Mouse (Mus musculus): Measurements from ENCODE around the gene Tff1.

Tff1 gene

DNA sequence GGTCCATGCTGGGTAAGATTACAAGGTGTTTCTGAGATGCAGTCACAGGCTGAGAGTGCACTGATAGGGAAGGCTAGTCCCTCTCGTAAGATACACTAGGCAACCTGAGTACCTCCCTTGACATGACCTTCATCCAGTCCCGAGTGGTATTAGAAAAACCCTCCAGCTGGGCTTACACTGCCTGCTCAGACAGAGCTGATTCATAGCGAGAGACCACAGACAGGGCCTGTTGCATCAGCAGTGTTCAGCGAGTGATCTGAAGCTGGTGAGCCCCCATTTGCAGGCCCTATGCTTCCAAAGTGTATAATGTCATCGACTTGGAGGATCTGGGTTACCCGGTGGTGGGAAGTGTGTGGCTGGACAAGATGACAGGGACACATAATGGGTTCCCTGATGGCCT is at the start of gene Tff1:
Gene Tff1 (minus strand): TSS at position 151 of the 400 bp plus-strand sequence.
- no peak for DNase-seq (ENCODE audit: low spot score in 2 of 2)

DNA sequence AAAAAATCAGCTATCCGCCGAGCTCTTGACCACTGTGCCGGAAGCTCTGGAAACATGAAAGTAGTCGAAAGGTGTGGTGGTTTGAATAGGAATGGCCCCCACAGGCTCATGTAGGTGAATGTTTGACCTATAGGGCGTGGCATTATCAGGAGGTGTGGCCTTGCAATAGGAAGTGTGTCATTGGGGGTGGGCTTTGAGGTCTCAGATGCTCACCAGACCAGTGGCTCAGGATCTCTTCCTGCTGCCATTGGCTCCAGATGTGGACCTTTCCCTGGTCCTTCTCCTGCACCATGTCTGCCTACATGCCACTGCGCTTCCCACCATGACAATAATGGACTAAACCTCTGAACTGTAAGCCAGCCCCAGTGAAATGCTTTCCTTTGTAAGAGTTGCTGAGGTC is 46.8 kb upstream of the Tff1 start:
- DNase-seq (ENCODE audit: low spot score in 2 of 2), result no peak

DNA sequence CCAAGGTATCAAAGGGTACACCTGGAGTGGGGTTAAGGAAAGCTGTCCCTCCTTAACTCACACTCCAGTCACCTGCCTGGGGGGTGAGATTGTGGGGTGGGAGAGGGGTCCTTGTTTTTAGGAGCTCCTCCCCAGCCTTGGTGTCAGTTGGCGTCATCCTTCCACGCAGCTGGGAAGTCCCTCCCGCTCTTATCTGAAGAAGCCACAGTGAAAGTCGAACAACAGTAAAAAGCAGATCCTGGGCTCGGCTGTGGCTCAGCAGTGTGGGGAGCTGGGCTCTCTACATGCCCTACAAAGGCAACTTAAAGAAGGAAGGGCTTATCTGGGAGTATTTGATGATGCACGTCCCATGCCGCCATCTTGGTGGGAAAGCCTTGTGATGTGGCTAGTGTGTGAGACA is 45.2 kb upstream of the Tff1 start:
- no peak for DNase-seq (ENCODE audit: low spot score in 2 of 2)

DNA sequence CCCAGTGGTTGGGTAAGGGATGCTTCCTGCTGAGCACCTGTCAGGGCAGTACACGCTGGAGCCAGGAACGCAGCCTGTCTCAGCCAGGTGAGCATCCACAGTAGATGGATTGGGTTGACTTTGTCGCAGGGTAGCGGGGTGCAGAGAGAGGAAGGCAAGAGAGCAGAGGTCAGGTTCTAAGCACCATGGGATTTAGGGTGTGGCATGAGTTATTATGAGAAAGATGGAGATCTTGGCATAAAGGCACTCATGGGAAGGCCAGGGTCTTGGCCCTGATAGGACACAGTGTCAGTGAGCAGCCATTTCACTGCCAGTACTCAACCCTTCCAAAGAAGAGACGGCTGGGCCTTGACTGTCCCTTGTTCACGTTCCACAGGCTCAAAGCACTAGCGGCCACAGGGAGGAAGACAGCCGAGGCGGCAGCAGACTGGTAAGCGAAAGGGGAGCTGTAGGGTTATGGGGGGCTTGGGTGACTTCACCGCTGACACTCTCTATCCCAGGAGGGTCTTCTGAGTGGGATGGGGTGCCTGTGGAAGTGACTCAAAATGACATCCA is 44.4 kb upstream of the Tff1 start:
- DNase-seq (ENCODE audit: low spot score in 2 of 2), result no peak

DNA sequence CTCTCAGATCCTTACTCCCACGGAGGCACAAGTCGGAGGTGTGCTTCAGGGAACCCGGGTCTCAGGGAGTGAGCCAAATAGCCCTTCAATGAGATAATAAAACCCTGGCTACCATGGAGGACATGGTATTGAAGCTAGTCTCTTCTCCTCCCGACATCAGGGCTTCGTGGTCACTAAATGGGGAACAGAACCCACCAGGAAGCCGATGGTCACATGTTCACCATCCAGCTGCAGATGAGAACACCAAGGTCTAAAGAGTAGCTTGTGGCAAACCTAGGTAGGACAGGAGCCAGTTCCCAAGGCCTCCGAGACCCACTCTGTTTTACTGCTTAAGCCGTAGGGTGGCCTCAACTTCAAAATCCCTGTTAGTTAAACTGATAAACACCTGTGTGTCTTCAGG is 43.6 kb upstream of the Tff1 start:
- DNase-seq (ENCODE audit: low spot score in 2 of 2), result no peak

DNA sequence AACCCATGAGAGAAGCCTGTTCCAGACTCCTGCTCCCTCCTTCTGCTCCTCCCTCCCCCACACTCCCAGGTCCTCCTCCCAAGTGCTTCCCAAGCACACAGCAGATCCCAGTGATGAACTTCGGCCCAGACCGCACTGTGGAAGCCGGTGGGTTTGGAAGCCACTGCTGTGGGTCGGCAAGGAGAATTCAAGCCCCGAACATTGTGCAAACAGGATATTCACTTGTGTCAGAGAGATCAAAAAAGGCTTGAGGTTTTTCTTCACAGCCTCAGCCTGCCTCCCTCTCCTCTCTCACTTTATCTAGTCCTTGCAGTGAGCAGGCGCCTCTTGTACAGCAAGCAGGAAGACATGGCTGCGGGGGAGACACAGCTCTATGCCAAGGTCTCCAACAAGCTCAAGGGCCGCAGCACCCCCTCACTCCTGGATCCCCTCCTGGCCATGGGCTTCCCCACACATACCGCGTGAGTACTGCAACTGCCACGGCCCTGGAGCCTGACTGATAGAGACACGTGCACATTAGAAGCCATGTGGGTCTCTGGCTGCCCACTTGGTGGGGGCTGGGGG is 42.8 kb upstream of the Tff1 start, which contains the start of gene Ubash3a:
Gene Ubash3a (plus strand): TSS at position 103 of the 564 bp plus-strand sequence.
- DNase-seq (ENCODE audit: low spot score in 2 of 2), result no peak

DNA sequence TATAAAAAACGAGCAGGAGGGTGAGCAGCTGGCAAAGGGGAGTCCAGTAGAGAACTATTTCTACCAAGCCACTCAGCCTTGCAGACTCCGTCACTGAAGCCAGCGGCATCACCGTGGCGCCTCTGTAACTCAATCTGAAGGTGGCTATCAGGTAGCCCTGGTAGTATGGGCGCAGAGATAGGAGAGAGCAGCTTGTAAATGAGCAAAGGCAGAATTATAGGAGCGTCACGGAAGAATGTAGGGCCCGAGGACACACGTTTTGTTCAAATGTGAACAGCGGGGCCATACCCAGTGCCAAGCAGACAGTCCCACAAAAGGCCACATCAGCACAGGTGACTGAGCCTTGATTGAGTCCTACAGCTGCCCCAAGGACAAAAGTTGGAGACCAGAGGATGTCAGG is 33.8 kb upstream of the Tff1 start, which contains the start of gene Tmprss3:
Gene Tmprss3 (minus strand): TSS at position 101 of the 400 bp plus-strand sequence.
- no peak for DNase-seq (ENCODE audit: low spot score in 2 of 2)

DNA sequence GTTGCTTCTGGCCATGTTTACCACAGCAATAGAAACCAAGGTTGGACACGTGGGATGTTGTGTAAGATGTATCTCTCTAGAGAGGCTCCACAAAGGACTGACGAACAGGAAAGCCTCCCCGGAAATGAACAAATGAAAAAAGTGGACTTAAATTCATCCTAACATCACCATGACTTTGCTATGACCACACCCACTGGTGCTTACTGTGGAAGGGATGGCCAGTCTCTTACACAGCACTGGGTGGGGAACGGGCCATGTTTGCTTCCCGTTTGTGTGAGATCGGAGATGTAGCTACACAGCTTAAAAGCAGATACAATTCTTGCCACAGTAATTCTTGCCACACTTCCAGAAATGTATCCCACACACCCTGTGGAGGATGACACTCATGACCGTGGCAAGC is 31.2 kb upstream of the Tff1 start:
- DNase-seq (ENCODE audit: low spot score in 2 of 2), result no peak

DNA sequence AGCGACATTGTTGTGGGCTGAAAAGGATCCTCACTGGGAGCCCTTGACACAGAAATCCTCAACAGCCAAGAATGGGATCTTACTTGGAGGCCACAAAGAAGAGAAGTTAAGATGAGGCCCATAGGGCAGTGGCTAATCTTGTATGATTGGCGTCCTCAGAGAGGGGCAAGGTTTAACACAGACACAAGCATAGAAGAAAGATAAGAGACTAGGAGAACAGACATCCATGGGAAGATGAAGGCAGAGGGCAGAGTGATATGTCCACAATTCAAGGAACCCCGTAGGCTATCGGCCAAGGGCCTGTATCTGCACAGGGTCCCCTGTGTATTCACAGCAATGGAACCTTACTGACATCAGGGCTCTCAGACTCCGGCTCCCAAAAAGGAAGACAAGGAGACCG is 30.1 kb upstream of the Tff1 start:
- DNase-seq (ENCODE audit: low spot score in 2 of 2), result no peak

DNA sequence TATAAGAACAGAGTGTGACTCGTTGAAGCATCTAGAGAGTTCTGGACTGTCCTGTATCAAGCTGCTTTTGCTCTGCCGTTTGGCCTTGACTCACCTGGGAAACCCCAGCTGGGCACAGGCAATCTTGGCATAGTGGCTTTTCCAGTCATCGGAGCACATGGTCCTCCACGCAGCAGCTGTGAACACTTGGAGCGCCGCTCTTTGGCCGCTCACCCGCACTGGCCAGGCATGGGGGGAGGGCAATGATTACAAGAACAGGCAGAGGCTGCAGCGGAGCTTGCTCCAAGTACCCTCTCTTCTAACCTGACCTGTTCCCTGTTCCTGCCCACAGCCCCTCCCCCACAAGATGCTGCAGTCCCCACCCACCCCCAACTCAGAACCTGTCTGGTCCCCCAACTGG is 28.3 kb upstream of the Tff1 start:
- no peak for DNase-seq (ENCODE audit: low spot score in 2 of 2)

DNA sequence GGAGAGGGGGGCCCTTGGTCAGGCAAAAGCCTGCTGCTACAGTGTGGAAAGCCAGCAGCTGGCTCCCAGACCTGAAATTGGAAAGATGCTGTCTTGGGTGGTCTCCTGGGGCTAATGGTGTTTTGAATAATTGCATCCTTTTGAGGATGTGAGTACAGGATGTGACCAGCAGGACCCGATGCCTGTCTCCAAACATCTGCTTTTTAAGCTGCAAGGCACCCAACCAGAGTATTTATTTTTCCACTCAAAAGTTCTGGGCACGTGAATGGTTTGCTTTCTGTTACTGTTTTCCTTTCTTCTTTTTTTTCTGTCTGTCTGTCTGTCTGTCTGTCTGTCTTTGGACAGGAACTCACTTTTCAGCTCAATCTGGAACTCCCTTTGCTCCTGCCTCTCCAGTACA is 27.6 kb upstream of the Tff1 start:
- DNase-seq (ENCODE audit: low spot score in 2 of 2), result no peak

DNA sequence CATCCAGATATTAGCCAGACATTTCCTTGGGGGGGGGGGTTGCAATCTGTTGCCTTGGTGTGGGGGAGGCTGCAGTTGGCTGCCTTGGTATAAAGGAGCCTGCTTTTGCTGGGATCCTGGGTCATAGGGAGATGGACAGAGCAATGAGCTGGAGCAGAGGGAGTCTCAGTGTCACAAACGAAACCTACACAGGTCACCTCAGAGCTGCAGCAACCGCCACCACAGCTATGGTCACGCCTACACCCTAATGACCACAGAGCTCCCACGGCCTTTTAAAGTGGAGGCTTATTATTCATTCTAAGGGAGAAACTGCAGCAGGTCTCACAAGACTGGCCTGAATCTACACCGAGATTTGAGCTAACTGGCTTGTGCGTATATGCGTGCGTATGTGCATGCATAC is 26.7 kb upstream of the Tff1 start:
- no peak for DNase-seq (ENCODE audit: low spot score in 2 of 2)

DNA sequence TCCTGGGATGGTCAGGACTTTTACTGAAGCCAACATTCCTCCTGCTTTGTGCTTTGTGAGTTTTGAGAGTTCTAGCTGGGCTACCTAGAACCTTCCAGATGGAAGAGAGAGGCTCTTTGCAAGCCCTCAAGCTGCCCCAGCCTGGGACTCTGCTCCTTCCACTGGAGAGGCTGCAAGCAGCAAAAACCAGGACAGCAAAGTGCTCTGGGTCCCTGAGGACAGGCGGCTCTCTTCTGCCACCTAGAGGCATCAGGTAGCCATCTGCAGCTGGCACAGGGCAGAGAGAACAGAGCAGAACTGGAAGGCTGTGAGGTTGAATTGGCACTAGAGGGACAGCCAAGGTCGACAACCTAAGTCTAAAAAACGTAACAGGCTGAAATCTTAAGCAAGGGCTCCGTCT is 22.3 kb upstream of the Tff1 start:
- DNase-seq (ENCODE audit: low spot score in 2 of 2), result peak; percentile 66 to 84

DNA sequence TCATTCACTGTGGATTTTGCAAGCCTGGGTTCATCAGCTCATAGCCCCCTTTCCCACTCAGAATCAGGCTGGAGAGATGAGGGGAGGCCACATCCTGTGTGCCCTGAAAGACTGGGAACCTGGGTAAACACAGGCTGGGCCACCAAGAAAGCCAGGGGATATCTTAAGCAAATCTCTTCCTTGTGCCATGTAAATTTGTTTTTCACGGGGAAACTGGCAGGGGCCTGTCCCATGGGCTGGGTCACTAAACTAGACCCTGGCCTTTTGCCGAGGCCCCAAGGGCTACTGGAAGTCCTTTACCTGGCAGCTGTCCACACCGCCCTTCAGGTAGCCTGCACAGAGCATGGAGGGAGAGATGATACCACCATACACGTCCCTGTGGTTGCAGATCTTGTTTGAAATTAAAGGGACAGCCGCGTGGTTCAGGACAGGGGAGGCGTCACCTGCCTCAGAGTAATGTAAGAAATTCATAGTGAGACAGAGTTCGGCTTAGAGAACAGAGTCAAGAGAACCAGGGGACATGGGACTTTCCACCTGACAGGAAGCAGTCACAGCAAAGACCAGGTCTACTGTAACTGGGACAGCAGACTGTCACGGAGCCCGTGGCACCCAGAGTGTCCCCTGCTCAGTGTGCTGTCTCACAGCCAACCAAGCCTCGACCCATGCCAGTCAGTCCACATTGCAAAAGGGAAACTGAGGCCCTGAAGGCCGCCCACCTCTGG is 19.4 kb upstream of the Tff1 start:
- DNase-seq (ENCODE audit: low spot score in 2 of 2), result no peak

DNA sequence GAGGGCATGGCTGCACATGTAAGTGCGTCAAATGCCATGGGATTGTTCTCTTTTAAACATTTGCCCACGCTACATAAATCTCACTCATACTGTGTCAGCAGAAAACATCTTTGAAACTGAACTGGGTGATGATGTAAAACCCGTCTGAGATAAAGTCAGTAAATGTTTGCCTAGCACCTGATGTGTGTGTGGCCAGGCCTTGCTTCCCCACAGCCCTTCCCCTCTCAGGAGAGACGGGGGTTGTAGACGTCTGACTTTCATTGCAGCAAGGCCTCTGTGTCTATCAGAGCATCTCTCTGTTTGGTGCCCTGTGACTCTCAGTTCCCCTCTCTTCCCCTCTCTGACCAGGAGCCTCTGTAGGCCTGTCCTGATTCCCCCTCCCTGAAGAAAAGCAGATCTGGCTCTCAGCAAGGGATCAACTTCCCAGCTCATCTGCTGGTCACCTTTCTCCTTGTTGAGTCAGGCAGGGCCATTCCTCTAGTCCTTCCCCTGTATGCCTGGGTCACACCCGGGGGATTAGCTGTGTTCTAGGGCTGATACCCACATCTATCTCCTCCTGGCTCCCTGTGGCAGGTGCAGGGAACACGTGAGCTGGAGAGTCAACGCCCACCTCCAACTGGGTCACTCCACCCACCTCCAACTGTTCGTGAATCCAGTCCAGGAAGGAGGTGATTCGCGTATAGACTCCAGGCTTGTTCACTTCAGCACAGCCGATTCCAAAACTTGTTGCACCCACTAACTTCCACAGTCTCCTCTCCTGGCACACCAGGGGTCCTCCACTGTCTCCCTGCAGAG is 18.3 kb upstream of the Tff1 start:
- DNase-seq (ENCODE audit: low spot score in 2 of 2), result peak; percentile 41 to 42

DNA sequence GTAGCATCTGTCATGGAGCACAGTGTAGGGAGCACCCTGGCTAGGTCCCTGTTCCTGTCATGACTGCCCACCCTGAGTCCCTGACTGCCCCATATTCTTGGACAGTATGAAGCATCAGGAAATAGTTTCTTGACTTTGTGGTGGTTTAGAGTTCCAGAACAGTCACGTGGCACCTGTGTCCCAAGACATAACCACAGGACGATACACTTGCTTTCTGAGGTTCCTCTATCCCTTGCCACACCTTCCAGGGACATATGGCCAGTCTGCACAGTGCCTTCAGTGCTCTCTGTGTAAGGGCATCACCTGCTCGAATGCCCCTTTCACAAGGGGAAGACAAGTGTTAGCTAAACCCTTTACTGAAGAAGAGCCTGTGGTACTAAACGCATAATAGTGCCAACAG is 16.4 kb upstream of the Tff1 start:
- DNase-seq (ENCODE audit: low spot score in 2 of 2), result no peak

DNA sequence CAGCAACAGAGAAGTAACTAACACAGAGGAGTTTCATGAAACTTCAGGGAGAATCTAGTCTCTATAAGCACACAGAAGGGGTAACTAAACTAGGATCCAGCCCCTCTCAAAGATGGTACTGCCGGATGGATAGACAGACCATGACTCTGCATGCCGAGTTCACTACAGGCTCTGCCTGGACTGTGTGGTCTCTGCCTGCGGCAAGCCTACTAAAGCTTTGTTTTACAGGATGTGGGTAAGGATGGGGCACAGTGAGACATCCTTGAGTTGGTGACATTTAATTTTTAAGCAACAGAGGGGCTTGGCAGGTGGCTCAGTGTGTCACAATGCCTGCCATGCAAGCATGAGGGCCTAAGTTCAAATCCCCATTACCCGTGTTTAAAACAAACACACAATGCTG is 11.2 kb upstream of the Tff1 start:
- DNase-seq (ENCODE audit: low spot score in 2 of 2), result no peak

DNA sequence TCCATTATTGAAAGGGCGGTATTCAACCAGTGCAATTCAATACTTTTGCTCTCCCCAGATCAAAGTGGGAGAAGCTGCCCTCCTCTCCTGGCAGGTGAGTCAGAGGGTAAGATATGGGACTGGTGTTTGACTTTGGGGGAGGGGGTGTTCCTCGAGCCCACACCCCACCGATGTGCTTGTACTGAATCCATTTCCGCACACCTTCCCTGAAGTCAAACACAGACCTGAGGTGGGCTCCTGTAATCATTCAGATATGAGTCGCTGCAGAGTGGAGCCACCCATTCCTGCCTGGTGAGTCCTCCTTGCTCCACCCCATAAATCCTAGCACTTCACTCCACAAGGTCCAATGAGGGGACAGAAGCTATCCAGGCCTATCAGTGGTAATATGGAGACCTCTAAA is 4.7 kb upstream of the Tff1 start:
- DNase-seq (ENCODE audit: low spot score in 2 of 2), result no peak

DNA sequence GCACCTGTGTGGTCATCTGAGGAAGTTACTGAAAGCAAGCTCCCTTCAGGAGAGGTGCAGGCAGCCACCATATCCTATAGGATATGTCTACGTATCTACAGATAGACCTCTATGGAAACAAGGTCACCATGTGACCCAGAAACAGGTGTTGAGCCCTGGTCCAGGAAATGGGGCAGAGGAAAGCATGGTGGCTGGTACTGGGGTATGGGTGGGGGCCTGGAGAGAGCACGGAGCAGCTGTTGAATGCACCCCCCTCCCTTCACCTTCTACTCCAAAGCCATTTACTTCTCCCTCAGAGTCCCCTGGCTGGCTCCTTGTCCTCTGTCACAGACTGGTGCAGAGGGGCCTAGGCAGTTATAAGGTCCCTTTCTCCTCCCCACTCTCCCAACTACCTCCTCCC is 1.3 kb downstream of the Tff1 start:
- no peak for DNase-seq (ENCODE audit: low spot score in 2 of 2)

DNA sequence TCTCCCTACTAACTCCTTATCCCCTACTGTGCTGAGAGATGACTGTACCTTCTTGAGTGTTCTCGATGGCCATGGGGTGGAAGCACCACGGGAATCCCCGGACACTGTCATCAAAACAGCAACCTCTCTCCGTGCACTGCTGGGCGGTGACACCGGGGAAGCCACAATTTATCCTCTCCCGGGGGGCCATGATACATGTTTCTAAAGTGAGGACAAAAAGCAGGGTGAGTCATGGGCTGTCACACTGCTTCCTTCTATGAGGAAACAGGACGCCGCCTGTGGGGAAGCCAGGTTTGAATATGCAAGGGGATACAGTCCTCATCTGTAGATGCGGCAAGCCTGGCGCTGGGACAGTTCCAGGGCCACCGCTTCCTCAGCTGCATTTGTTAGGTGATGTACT is 2.5 kb downstream of the Tff1 start:
- no peak for DNase-seq (ENCODE audit: low spot score in 2 of 2)

DNA sequence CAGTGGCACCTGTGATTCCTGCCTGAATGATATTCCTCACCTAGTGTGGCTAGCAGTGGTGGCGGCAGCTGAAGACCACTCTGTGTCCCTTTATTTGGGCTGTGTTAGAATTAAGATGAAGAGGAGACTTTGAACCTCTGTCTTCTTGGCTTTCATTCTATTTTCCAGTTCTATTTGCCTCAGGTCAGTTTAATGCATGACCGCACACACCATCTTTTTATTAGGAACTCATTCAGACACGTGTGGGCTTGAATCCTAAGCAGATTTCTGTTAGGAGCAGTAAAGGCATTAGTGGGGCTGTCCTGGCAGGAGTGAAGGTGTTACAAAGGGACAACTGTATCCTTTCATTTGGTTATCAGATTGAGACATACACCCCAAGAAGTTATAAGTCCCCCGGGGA is 4.8 kb downstream of the Tff1 start:
- no peak for DNase-seq (ENCODE audit: low spot score in 2 of 2)

DNA sequence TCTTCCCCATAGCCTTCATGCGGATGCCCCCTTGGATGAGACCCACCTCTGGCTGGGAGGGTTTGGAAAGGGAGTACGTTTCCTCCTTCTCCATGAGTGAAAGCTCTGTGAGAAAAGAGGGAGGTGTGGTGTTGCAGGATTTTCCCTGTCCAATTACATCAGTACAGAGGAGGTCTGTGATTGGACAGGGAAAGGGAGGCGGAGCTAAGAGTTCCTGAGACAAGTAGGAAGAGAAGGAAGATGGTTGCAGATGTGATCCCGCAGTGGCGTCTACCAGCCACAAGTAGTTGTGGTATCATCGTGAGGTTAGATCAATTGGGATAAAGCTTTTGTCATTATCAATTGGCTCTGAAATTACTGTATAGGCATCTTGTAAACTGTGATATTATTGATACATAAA is 7.2 kb downstream of the Tff1 start:
- no peak for DNase-seq (ENCODE audit: low spot score in 2 of 2)

DNA sequence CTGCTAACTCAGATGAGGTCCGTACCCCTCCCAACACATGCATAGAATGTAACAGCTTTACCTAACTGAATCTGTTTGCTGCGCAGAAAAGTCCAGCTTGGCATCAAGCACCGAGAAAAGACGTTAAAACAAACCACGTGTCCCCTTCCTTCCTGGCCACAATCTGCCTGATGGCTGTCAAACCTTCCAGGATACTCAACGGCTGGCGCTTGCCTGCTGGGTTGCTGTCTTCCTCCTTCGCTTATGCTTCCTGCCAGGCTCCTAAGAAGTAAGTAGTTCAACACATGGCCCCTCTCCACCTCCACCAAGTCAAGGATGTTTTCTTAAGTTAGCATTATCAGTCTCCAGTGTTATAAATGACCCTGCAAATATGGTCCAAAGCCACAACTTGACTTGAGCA is 11.3 kb downstream of the Tff1 start:
- DNase-seq (ENCODE audit: low spot score in 2 of 2), result peak in 1 of 2 experiments; percentile 27

Data from right cerebral cortex, postnatal 10 days (tissue).